Mouse (Mus musculus): ENCODE measurements around the gene Gm45711.
"Not testable (repeated sequence)": the region's sequence is repeated elsewhere in the genome, so short reads cannot be mapped to it uniquely, and the experiment has no call there.

Gm45711 gene

GRCm38 (mm10) chr8:104309441-104310155 is at the start of gene Gm45711, which contains the start of gene Cmtm1:
Gene Gm45711, minus strand, starts transcription at chr8:104310081.
Gene Cmtm1, minus strand, starts transcription at chr8:104310145.
- DNase-seq (ENCODE audit: low read depth, low spot score), result not testable (repeated sequence)

- DNase-seq (ENCODE audit: low read depth, low spot score), result no peak
Observed at GRCm38 (mm10) chr8:104358637-104359036, 48.8 kb upstream of the Gm45711 start.

- DNase-seq (ENCODE audit: low read depth, low spot score), result no peak
Observed at GRCm38 (mm10) chr8:104354504-104354903, 44.6 kb upstream of the Gm45711 start.

- DNase-seq (ENCODE audit: low read depth, low spot score), result no peak
Observed at GRCm38 (mm10) chr8:104353186-104353585, 43.3 kb upstream of the Gm45711 start.

GRCm38 (mm10) chr8:104350047-104350446 is 40.2 kb upstream of the Gm45711 start:
- no peak for DNase-seq (ENCODE audit: low read depth, low spot score)

- DNase-seq (ENCODE audit: low read depth, low spot score), result no peak
Observed at GRCm38 (mm10) chr8:104348971-104349370, 39.1 kb upstream of the Gm45711 start.

GRCm38 (mm10) chr8:104346706-104347105 is 36.8 kb upstream of the Gm45711 start:
- no peak for DNase-seq (ENCODE audit: low read depth, low spot score)

- DNase-seq (ENCODE audit: low read depth, low spot score), result no peak
Observed at GRCm38 (mm10) chr8:104344622-104345021, 34.7 kb upstream of the Gm45711 start.

- peak; percentile 84 for DNase-seq (ENCODE audit: low read depth, low spot score)
Observed at GRCm38 (mm10) chr8:104343957-104344356, 34.1 kb upstream of the Gm45711 start.

- DNase-seq (ENCODE audit: low read depth, low spot score), result no peak
Observed at GRCm38 (mm10) chr8:104342426-104342825, 32.5 kb upstream of the Gm45711 start.

GRCm38 (mm10) chr8:104341678-104342077 is 31.8 kb upstream of the Gm45711 start:
- no peak for DNase-seq (ENCODE audit: low read depth, low spot score)

GRCm38 (mm10) chr8:104341106-104341561 is 31.3 kb upstream of the Gm45711 start:
- peak; percentile 87 for DNase-seq (ENCODE audit: low read depth, low spot score)

GRCm38 (mm10) chr8:104340233-104341105 is 30.6 kb upstream of the Gm45711 start:
- DNase-seq (ENCODE audit: low read depth, low spot score), result peak; percentile 82

- no peak for DNase-seq (ENCODE audit: low read depth, low spot score)
Observed at GRCm38 (mm10) chr8:104339983-104340232, 30.0 kb upstream of the Gm45711 start.

GRCm38 (mm10) chr8:104339229-104339982 is 29.5 kb upstream of the Gm45711 start, which contains the start of gene Cmtm3:
Gene Cmtm3, plus strand, starts transcription at chr8:104339410.
- peak; percentile 26 for DNase-seq (ENCODE audit: low read depth, low spot score)

- peak; percentile 24 for DNase-seq (ENCODE audit: low read depth, low spot score)
Observed at GRCm38 (mm10) chr8:104337890-104338289, 28.0 kb upstream of the Gm45711 start.

GRCm38 (mm10) chr8:104336806-104337205 is 26.9 kb upstream of the Gm45711 start:
- DNase-seq (ENCODE audit: low read depth, low spot score), result no peak

- no peak for DNase-seq (ENCODE audit: low read depth, low spot score)
Observed at GRCm38 (mm10) chr8:104334196-104334595, 24.3 kb upstream of the Gm45711 start.

GRCm38 (mm10) chr8:104333786-104334185 is 23.9 kb upstream of the Gm45711 start:
- DNase-seq (ENCODE audit: low read depth, low spot score), result no peak

- DNase-seq (ENCODE audit: low read depth, low spot score), result no peak
Observed at GRCm38 (mm10) chr8:104332665-104333631, 23.1 kb upstream of the Gm45711 start.

GRCm38 (mm10) chr8:104321930-104322329 is 12.0 kb upstream of the Gm45711 start, which contains the start of gene Cmtm2b:
Gene Cmtm2b, plus strand, starts transcription at chr8:104322230.
- not testable (repeated sequence) for DNase-seq (ENCODE audit: low read depth, low spot score)
